Mouse (Mus musculus): ENCODE measurements around the gene Jdp2.

DNA sequence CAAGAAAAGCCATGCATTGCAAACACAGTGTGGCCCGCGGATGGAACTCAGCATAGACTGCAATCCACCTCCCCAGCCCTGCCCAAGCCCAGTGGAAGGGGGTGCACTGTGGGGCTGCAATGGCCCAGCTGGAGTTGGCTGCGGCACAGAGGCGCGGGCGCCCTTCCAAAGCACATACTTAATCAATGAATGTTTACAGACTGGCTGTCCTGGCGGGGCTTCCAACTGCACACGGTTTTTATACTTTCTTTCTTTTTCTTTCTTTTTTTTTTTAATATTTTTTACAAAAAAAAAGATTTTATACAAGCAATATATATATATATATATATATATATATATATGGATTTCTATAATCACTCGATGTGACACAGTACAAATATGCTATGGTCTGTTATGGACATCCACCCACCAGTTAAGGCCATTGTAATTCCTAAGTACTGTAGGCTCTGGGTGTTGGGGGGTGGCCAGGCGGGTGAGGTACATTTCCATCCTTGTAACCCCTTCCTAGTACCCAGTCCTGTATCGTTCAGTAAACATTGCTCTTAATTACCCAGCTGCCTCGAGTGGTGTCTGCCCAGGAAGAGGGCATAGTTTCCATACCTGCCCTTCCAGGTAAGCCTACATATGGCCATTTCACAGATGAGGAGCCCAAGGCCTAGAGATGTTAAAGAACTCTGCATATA lies 40.6 kb downstream of the Jdp2 start:
- no peak for TF ChIP-seq GATA1 (IDR thresholded peaks at IDR 0.05; ENCODE audit: borderline replicate concordance, low read length)
- TF ChIP-seq FLI1 (IDR thresholded peaks at IDR 0.05; ENCODE audit: low read length), result no peak
